Mouse (Mus musculus): ENCODE measurements around the gene Paqr4.

DNA sequence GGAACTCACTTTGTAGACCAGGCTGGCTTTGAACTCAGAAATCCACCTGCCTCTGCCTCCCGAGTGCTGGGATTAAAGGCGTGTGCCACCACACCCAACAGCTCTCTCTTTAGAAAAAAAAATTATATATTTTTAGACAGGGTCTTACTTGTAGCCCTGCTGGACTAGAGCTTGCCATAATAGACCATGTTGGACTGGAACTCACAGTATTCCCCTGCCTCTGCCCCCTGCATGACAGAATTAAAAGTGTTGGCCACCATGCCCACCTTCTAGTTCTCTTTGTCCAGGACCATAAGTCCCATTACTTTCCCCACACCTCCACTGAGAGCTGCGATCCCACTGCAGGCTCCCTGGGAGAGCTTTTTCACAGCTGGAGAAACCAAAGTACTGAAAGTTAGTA lies 6.8 kb upstream of the Paqr4 start:
- TF ChIP-seq CTCF (IDR thresholded peaks at IDR 0.05), result no peak
- TF ChIP-seq EP300 (IDR thresholded peaks at IDR 0.05), result no peak
